Mouse (Mus musculus) heart, embryonic 12.5 days (tissue): ENCODE results near the gene Cd33. TPM values are rescaled to one million over a fixed set of nuclear protein-coding genes. Genes with fewer than 3 reads are reported as not detected.

Experiments used
- ATAC-seq: fragments of 200-750 bp; cut with Nextera tagmentation; 2 replicates; pipeline ENCODE4 v1.8.0; 2017; ENCODE audit warnings: moderate TSS enrichment, moderate library complexity; ENCODE audit not compliant: insufficient number of reproducible peaks, low FRiP score
- H3K27ac ChIP-seq: fragments of 300-500 bp; sonication (generic); 2 replicates; pipeline ENCODE4 v1.5.1; 2016; ENCODE audit warnings: mild to moderate bottlenecking, moderate library complexity; ENCODE audit not compliant: poor library complexity, severe bottlenecking
- H3K27me3 ChIP-seq: fragments of 300-500 bp; sonication (generic); replicated peaks from 2 replicates; pipeline ENCODE4 v1.6.1; 2016; ENCODE audit warnings: mild to moderate bottlenecking, moderate library complexity
- H3K36me3 ChIP-seq: fragments of 300-500 bp; sonication (generic); 2 replicates; pipeline ENCODE4 v1.6.1; 2016; ENCODE audit warnings: mild to moderate bottlenecking, moderate library complexity
- H3K4me1 ChIP-seq: fragments of 300-500 bp; sonication (generic); replicated peaks from 2 replicates; pipeline ENCODE4 v1.6.1; 2016; ENCODE audit warnings: mild to moderate bottlenecking
- H3K4me2 ChIP-seq: fragments of 300-500 bp; sonication (generic); 2 replicates; pipeline ENCODE4 v1.6.1; 2016; ENCODE audit warnings: mild to moderate bottlenecking, moderate library complexity
- H3K4me3 ChIP-seq: fragments of 300-500 bp; sonication (generic); 2 replicates; pipeline ENCODE4 v1.5.1; 2016; ENCODE audit warnings: mild to moderate bottlenecking
- H3K9ac ChIP-seq: fragments of 300-500 bp; sonication (generic); 2 replicates; pipeline ENCODE4 v1.6.1; 2016; ENCODE audit warnings: mild to moderate bottlenecking, moderate library complexity
- H3K9me3 ChIP-seq: fragments of 300-500 bp; sonication (generic); replicated peaks from 2 replicates; pipeline ENCODE4 v1.6.1; 2016; ENCODE audit warnings: mild to moderate bottlenecking, moderate library complexity
- WGBS: fragments of 180-500 bp; shearing (Covaris S2); methylation state at CpG from one replicate; pipeline ENCODE4 v1.1.7; 2016; 5-methylcytosine and 5-hydroxymethylcytosine counted together
- polyA plus RNA-seq: library from polyadenylated mRNA; unstranded; fragments of >200 nt; fragmentation: Nextera tagmentation; extraction: Ambion mirVana; gene quantifications from 2 replicates; pipeline ENCODE4 v1.2.1, GENCODE M21; 2016

Gene Cd33
- polyA plus RNA-seq, 1 experiment from 2014 or later = 0.52 TPM

- 74% methylated on average over 5 of the region's 5 CpGs for WGBS
- Histone ChIP-seq H3K27ac (no peak overlapping the region), H3K9me3 (no peaks in the 10 kb centered on the region), H3K36me3 (no peaks in the 10 kb centered on the region), H3K4me1 (no peaks in the 10 kb centered on the region), H3K9ac (no peak overlapping the region), H3K4me3 (no peak overlapping the region), H3K27me3 (no peaks in the 10 kb centered on the region), H3K4me2 (no peak overlapping the region)
- ATAC-seq = no peak
Measured at GRCm38 (mm10) chr7:43515076-43515475, 29.2 kb downstream of the Cd33 start.

DNA sequence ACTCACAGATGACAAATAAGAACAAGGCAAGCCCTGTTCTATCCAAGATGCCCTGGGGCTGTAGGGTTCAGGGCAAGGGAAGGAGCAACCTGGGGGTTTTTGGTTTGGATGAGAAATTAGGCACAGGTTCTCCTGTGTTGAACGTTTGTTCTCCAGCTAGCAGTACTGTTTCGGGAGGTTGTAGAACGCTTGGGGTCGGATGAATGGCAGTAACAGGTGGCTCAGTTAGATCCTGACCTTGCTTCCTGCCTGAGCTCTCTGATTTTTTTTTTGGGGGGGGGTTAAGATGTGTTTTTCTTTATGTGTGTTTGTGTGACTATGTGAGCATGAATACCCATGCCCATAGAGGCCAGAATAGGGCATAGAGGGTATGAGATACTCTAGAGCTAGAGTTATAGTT, 31.7 kb downstream of the Cd33 start:
- Histone ChIP-seq H3K36me3 (no peaks in the 10 kb centered on the region), H3K9ac (no peak overlapping the region), H3K4me3 (no peak overlapping the region), H3K4me2 (no peak overlapping the region), H3K9me3 (no peaks in the 10 kb centered on the region), H3K27me3 (no peaks in the 10 kb centered on the region), H3K4me1 (no peaks in the 10 kb centered on the region), H3K27ac (no peak overlapping the region)
- no peak for ATAC-seq
- WGBS = 77% methylated on average over 4 of the region's 4 CpGs

GRCm38 (mm10) chr7:43511707-43512478, 32.3 kb downstream of the Cd33 start:
- no peak for ATAC-seq

DNA sequence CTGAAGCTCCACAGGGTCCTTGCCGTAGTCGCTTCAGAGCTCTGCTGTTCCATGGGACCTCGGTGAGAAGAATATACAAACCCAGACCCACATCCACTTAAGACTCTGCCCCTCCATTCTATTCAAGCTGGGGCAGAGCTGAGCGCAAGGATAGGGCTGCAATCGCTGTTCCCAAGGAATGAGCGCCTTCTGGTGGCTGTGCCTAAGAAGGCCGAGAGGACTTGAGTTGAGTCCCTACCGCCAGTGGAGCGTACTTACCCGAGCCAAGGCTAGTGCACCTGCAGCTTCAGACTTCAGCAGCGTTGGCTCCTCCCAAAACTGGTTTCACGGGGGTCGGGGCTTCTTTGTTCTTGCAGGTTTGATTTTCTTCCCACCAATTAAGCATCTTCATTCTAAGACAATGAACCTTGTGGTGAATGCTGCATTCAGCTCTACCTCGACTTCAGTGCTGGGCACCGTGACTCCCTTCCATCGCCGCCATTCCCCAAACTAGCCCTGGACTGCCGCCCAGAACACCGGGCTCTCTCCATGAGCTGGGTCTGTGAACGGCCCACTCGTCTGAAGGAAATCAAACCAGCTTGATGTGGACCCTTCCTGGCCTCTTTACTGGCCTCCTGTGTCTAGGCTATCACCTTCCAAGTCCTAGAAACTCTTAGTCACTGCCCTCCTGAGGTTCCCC, 48.7 kb downstream of the Cd33 start:
- 0 out of 2 replicates have a peak, but pooled peaks have one; percentile 39 for ATAC-seq
- H3K9ac ChIP-seq = no peak overlapping the region
- H3K9me3 ChIP-seq = peaks cover 6% of the 10 kb centered on the region; the same call in 1 of the 2 replicates

More at GRCm38 (mm10) chr7:43511707-43512478, 32.3 kb downstream of the Cd33 start:
- H3K27me3 ChIP-seq = no peaks in the 10 kb centered on the region
- 42% methylated on average over 4 of the region's 4 CpGs for WGBS
- no peak overlapping the region for H3K9ac ChIP-seq
- H3K4me2 ChIP-seq = no peak overlapping the region
- no peaks in the 10 kb centered on the region for H3K9me3 ChIP-seq
- H3K36me3 ChIP-seq = no peaks in the 10 kb centered on the region
- no peak overlapping the region for H3K27ac ChIP-seq
- no peak overlapping the region for H3K4me3 ChIP-seq
- no peaks in the 10 kb centered on the region for H3K4me1 ChIP-seq

GRCm38 (mm10) chr7:43490861-43491260, 53.4 kb downstream of the Cd33 start:
- Histone ChIP-seq H3K4me3 (no peak overlapping the region), H3K27me3 (peaks cover 81% of the 10 kb centered on the region), H3K9ac (no peak overlapping the region), H3K4me2 (no peak overlapping the region), H3K4me1 (peaks cover 10% of the 10 kb centered on the region; the same call in 1 of the 2 replicates), H3K36me3 (no peaks in the 10 kb centered on the region), H3K27ac (no peak overlapping the region), H3K9me3 (no peaks in the 10 kb centered on the region; the same call in 1 of the 2 replicates)
- ATAC-seq = no peak
- 54% methylated on average over 9 of the region's 9 CpGs for WGBS

More for the DNA sequence above, 48.7 kb downstream of the Cd33 start:
- H3K36me3 ChIP-seq = no peaks in the 10 kb centered on the region
- H3K27me3 ChIP-seq = peaks cover 48% of the 10 kb centered on the region
- H3K4me1 ChIP-seq = no peaks in the 10 kb centered on the region
- no peak overlapping the region for H3K4me2 ChIP-seq
- H3K4me3 ChIP-seq = no peak overlapping the region
- H3K27ac ChIP-seq = no peak overlapping the region
- WGBS = 16% methylated on average over 21 of the region's 21 CpGs

DNA sequence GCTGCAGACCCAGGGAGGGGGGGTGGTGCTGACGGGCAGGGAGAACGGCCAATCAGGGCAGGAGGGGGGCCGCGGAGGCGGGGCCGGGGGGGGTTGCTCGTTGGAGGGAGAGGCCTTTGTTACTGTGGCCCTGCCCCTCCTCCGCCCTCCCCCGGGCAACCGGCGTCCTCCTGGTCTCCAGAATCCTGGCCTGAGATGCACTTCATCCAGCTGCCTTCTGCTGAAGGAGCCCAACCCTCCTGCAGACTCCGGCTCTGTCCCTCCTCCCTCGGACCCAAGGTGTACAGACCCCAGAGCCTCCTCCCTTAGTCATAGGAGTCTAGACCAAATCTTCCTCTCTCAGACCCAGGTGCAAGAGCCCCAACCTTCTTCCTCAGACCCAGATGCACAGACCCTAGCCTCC, 54.0 kb downstream of the Cd33 start:
- Histone ChIP-seq H3K36me3 (no peaks in the 10 kb centered on the region), H3K4me2 (peak overlapping the region; percentile 82), H3K9me3 (no peaks in the 10 kb centered on the region; the same call in 1 of the 2 replicates), H3K27ac (no peak overlapping the region), H3K4me1 (peaks cover 10% of the 10 kb centered on the region; the same call in 1 of the 2 replicates), H3K4me3 (peak overlapping the region; percentile 56), H3K9ac (peak overlapping the region; percentile 44; the same call in 1 of the 2 replicates), H3K27me3 (peaks cover 74% of the 10 kb centered on the region)
- peak; percentile 46 for ATAC-seq
- 2% methylated on average over 6 of the region's 13 CpGs for WGBS

GRCm38 (mm10) chr7:43489631-43490125, 54.5 kb downstream of the Cd33 start, which contains the start of gene Iglon5:
TSS of gene Iglon5 (minus strand) at chr7:43490075.
- Histone ChIP-seq H3K9me3 (no peaks in the 10 kb centered on the region; the same call in 1 of the 2 replicates), H3K4me1 (peaks cover 10% of the 10 kb centered on the region; the same call in 1 of the 2 replicates), H3K36me3 (no peaks in the 10 kb centered on the region), H3K4me2 (peak within 1 kb of the TSS; percentile 82), H3K4me3 (peak within 1 kb of the TSS; percentile 56), H3K27me3 (peaks cover 70% of the 10 kb centered on the region), H3K9ac (peak within 1 kb of the TSS; percentile 44; the same call in 1 of the 2 replicates), H3K27ac (no peak within 1 kb of the TSS)
- 0 out of 2 replicates have a peak, but pooled peaks have one; percentile 50 for ATAC-seq
- WGBS = 3% methylated on average over 19 of the region's 41 CpGs

- WGBS = 34% methylated on average over 5 of the region's 5 CpGs
- peaks cover 66% of the 10 kb centered on the region for H3K27me3 ChIP-seq
Measured at GRCm38 (mm10) chr7:43488646-43489045, 55.6 kb downstream of the Cd33 start.

GRCm38 (mm10) chr7:43483236-43483635, 61.0 kb downstream of the Cd33 start:
- Histone ChIP-seq H3K9ac (no peak overlapping the region), H3K27me3 (peaks cover 38% of the 10 kb centered on the region), H3K4me1 (peaks cover 5% of the 10 kb centered on the region), H3K4me3 (no peak overlapping the region), H3K9me3 (no peaks in the 10 kb centered on the region), H3K36me3 (no peaks in the 10 kb centered on the region), H3K4me2 (no peak overlapping the region), H3K27ac (no peak overlapping the region)
- WGBS = 12% methylated on average over 10 of the region's 10 CpGs
- ATAC-seq = no peak

More at GRCm38 (mm10) chr7:43488646-43489045, 55.6 kb downstream of the Cd33 start:
- ATAC-seq = no peak
- H3K36me3 ChIP-seq = no peaks in the 10 kb centered on the region
- H3K4me2 ChIP-seq = no peak overlapping the region
- H3K27ac ChIP-seq = no peak overlapping the region
- H3K4me1 ChIP-seq = peaks cover 10% of the 10 kb centered on the region; the same call in 1 of the 2 replicates
- H3K9ac ChIP-seq = no peak overlapping the region
- no peak overlapping the region for H3K4me3 ChIP-seq
- H3K9me3 ChIP-seq = no peaks in the 10 kb centered on the region; the same call in 1 of the 2 replicates

DNA sequence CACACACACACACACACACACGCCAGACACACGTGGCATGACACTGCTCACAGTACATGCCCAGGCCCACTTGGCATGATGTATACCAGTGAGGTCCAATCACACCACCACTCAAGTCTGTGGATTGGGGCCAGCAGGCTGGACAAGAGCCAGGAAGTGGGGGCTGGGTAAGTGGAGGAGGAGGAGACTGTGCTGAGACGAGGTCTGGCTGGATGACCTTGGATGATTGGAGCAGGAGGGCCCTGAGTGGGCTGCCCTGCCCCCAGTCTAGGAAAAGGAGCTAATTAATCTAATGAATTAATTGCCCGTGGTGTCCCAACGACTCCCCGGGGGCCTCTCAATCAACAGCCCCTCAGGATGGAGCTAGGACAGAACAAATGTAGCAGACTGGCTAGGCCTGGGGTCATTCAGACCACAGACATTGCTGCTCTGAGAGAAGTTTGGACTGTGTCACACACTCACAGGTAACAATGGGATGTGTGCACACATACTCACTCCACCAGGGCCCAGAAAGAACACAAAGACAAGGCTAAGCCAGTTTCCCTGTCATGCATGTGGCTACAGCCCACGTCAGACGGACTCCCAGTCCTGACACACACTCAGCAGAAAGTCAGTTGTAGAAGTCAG, 62.0 kb downstream of the Cd33 start:
- no peak overlapping the region for H3K4me3 ChIP-seq
- WGBS = 61% methylated on average over 8 of the region's 8 CpGs

More for the DNA sequence above, 62.0 kb downstream of the Cd33 start:
- H3K9me3 ChIP-seq = no peaks in the 10 kb centered on the region
- ATAC-seq = no peak
- no peak overlapping the region for H3K4me2 ChIP-seq
- H3K27ac ChIP-seq = no peak overlapping the region
- no peaks in the 10 kb centered on the region for H3K36me3 ChIP-seq
- no peak overlapping the region for H3K9ac ChIP-seq
- peaks cover 38% of the 10 kb centered on the region for H3K27me3 ChIP-seq
- peaks cover 5% of the 10 kb centered on the region for H3K4me1 ChIP-seq
